In genomic region chr17:29874082-29874679, GRCm38 (mm10) we compare ENCODE assay signal across 10 mouse cellular contexts.
DNase-seq lines count a peak whose midpoint lies in the region; ATAC-seq and TF ChIP-seq lines count a peak whose summit lies in the region.
"Had no signal": no experiment of that assay in that cellular context is flagged by ENCODE, and none has a peak within 500 bp of the region (broad histone marks: within the 10 kb centered on the region; RNA-seq: fewer than 3 reads in every experiment).

No protein-coding gene starts in this region.

- peak overlapping the region; percentile 63 for H3K4me3 ChIP-seq in gastrocnemius, adult 2 months
- H3K4me3 ChIP-seq in hindbrain, postnatal 0 days (ENCODE audit: low read length): no peak overlapping the region
- H3K4me3 ChIP-seq in midbrain, embryonic 12.5 days: no peak overlapping the region

- TF ChIP-seq CTCF in gastrocnemius, adult 2 months (IDR thresholded peaks at IDR 0.05): no peak
- no peak for TF ChIP-seq CTCF in hindbrain, postnatal 0 days (IDR thresholded peaks at IDR 0.05; ENCODE audit: low read depth)

- no peaks in the 10 kb centered on the region for H3K36me3 ChIP-seq in hindbrain, postnatal 0 days (ENCODE audit: insufficient read depth, low read length)
- no peaks in the 10 kb centered on the region for H3K36me3 ChIP-seq in midbrain, embryonic 12.5 days

- H3K4me1 ChIP-seq in hindbrain, postnatal 0 days (ENCODE audit: insufficient read depth, low read length): peaks cover 21% of the 10 kb centered on the region
- peaks cover 30% of the 10 kb centered on the region for H3K4me1 ChIP-seq in midbrain, embryonic 12.5 days

- H3K27me3 ChIP-seq in hindbrain, postnatal 0 days (ENCODE audit: insufficient read depth, low read length): no peaks in the 10 kb centered on the region
- no peaks in the 10 kb centered on the region for H3K27me3 ChIP-seq in midbrain, embryonic 12.5 days

- intact Hi-C loops in gastrocnemius, adult 2 months (cut with DNase I): no loop called here

- WGBS in hindbrain, postnatal 0 days: 11% methylated on average over 17 of the region's 27 CpGs
- 15% methylated on average over 27 of the region's 27 CpGs for WGBS in midbrain, embryonic 12.5 days

- peak overlapping the region; percentile 29 for H3K4me2 ChIP-seq in hindbrain, postnatal 0 days (ENCODE audit: low read depth, low read length)
- H3K4me2 ChIP-seq in midbrain, embryonic 12.5 days (replicated peaks): 0 out of 2 replicates have a peak overlapping the region, but pooled peaks have one; percentile 16

- peak; percentile 27; the same call in 1 of the 2 replicates for ATAC-seq in common myeloid progenitor, adult 5-6 weeks (replicated peaks; ENCODE audit: low read depth, poor library complexity, severe bottlenecking)
- ATAC-seq in hindbrain, postnatal 0 days: peak; percentile 1; the same call in 1 of the 2 replicates
- ATAC-seq in midbrain, embryonic 12.5 days (ENCODE audit: low FRiP score, low read depth): 0 out of 2 replicates have a peak, but pooled peaks have one; percentile 23

- peak overlapping the region; percentile 33 for H3K9ac ChIP-seq in hindbrain, postnatal 0 days (replicated peaks; ENCODE audit: low read length)
- peak overlapping the region; percentile 31; the same call in 1 of the 2 replicates for H3K9ac ChIP-seq in midbrain, embryonic 12.5 days (replicated peaks)

- peak overlapping the region; percentile 85 for H3K27ac ChIP-seq in gastrocnemius, adult 2 months
- peak overlapping the region; percentile 88 for H3K27ac ChIP-seq in hindbrain, postnatal 0 days
- peak overlapping the region; percentile 79 for H3K27ac ChIP-seq in midbrain, embryonic 12.5 days (replicated peaks)
- H3K27ac ChIP-seq: macrophage had no signal

- DNase-seq in gastrocnemius, adult 2 months: no peak
- no peak for DNase-seq in gastrocnemius, adult 8-10 months (ENCODE audit: low spot score in 2 of 2)
- DNase-seq in hindbrain, postnatal 0 days (ENCODE audit: low spot score): no peak
- DNase-seq in yolk sac, embryonic 10.5 days (ENCODE audit: low spot score): no peak
- no peak for DNase-seq in ovary, adult 18-20 months (ENCODE audit: low spot score)
- no peak for DNase-seq in adrenal gland, postnatal 4 days (ENCODE audit: low spot score in 2 of 2)
- DNase-seq: B cell, adult 2 months had no signal

- H3K9me3 ChIP-seq in hindbrain, postnatal 0 days (ENCODE audit: low read length): no peaks in the 10 kb centered on the region
- no peaks in the 10 kb centered on the region for H3K9me3 ChIP-seq in midbrain, embryonic 12.5 days
